Mouse (Mus musculus): ENCODE results near the gene A2m.

A2m gene

GRCm38 (mm10) chr6:121635076-121635475 lies at the start of gene A2m:
Gene A2m, plus strand, starts transcription at chr6:121635376.
- DNase-seq: no peak

DNA sequence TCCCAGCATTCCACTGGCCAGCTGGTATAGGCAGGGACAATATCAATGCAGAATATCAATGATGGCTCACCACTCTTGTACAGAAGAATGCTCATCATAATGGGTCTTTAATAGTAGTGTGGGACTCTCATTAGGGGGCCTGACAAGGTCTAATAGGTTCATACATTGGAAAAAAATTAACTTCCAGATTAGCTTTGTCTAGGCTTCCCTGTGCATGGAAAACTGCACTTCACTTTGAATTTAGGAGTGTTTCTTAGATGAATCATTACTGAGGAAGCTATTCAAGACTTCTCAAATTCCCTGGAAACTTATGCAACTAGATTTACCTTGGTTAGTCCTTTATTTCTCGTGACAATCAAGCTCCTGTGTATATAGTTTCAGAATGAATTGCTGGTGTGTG lies 45.0 kb upstream of the A2m start:
- DNase-seq: no peak

GRCm38 (mm10) chr6:121600927-121601326 lies 34.2 kb upstream of the A2m start:
- no peak for DNase-seq

- DNase-seq: no peak
Measured at GRCm38 (mm10) chr6:121607861-121608260, 27.3 kb upstream of the A2m start.

GRCm38 (mm10) chr6:121611796-121612195 lies 23.4 kb upstream of the A2m start:
- DNase-seq: no peak

- DNase-seq: no peak
Measured at GRCm38 (mm10) chr6:121617476-121617875, 17.7 kb upstream of the A2m start.

DNA sequence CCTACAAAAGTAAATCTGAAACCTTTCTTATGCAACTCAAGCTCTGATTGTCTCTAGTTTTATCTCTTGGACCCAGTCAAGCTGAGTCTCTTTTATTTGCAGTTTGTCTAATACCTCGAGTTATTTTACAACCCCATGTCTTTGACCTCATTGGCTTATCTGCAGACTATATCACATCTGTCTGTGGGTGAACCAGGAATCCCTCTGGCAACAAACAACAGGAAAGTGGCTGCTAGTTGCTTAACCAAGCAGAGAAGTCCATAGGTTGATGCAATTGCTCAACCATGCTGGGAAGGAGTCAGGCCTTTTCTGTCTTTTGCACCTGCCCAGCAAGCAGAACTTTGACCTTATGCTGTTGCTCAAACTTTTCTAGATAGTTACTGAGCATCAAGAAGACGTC lies 12.7 kb upstream of the A2m start:
- no peak for DNase-seq

DNA sequence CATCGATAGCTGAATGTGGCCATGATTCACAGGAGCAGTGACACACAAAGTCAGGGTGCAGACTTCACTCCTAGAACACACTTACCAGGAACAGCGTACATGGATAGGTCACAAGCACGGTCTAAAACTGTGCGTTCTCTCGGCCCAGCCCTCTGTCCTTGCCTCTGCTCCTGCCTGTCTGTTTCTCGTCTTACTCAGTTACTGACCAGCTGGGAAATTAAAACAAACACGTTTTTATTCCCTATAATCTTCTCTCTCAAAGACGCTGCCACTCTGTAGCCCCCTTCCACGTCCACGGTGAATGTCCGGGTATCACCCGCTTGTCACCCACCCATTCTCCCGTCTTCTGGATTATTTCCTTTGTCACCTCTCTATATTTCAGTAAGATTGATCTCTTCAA lies 656 bp upstream of the A2m start:
- DNase-seq: no peak

GRCm38 (mm10) chr6:121635878-121636371 lies 749 bp downstream of the A2m start:
- DNase-seq: peak; percentile 5

- DNase-seq: no peak
Measured at GRCm38 (mm10) chr6:121648499-121648898, 13.3 kb downstream of the A2m start.

Measured in right cerebral cortex, postnatal 14 days (tissue).